Mouse (Mus musculus): ENCODE measurements around the gene Pgap2.

DNA sequence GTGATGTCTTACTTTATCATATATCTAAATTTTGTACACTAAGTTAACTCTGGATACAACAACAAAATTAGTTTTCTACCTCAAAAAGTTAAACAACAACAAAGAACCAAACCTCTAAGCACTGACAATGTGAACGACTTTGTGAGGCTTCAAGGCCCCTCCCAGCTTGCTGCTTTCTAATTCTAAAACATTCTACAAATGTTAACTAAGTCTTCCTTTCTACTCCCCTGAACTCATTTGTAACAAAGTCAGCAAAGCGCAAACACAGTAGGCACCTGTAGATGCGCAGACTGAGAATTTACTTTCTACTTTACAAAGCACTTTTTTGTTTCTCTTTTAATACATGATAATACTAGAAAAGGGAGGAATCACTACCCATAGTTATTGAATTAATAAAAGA, 9.4 kb upstream of the Pgap2 start:
- TF ChIP-seq CTCF (IDR thresholded peaks at IDR 0.05; ENCODE audit: insufficient read depth, low read depth, low read length): no peak
- no peak for TF ChIP-seq POLR2A (IDR thresholded peaks at IDR 0.05; ENCODE audit: insufficient read depth, low read depth, low read length)
